Mouse (Mus musculus) mature B cell (primary cell): ENCODE results near the gene Slc16a8.

Experiments used
- in situ Hi-C: fragments of 300-500 bp; cut with MboI; formaldehyde crosslinking; loops from 2 replicates; pipeline ENCODE4 v1.14.3; 2019

Gene Slc16a8

GRCm38 (mm10) chr15:79216191-79216590 is 38.4 kb downstream of the Slc16a8 start:
- in situ Hi-C loops = no loop called here

- in situ Hi-C loops = no loop called here
Measured at GRCm38 (mm10) chr15:79213591-79213990, 41.0 kb downstream of the Slc16a8 start.

- in situ Hi-C loops = no loop called here
Measured at GRCm38 (mm10) chr15:79212750-79213446, 41.7 kb downstream of the Slc16a8 start.

DNA sequence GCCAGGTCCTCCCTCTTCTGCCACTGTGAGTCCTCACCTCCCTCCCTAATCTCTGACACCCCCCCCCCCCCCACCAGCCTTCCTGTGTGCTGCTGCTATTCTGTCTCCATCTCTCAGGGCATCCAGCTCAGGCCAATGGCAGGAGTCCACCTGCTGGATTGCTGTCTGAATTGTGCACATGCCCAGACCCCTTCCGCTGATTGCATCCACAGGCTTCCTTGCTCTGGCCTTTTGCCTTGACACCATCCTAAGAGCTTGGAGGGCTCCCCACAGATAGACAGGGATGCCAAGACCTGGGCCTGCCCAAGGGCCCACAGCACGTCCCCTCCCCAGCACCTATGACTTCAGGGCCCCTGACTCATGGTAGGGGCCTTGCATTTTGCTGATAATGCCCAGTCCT is 44.2 kb downstream of the Slc16a8 start:
- in situ Hi-C loops = no loop called here

- in situ Hi-C loops = no loop called here
Measured at GRCm38 (mm10) chr15:79208758-79209439, 45.7 kb downstream of the Slc16a8 start.

- in situ Hi-C loops = no loop called here
Measured at GRCm38 (mm10) chr15:79208211-79208610, 46.4 kb downstream of the Slc16a8 start.

GRCm38 (mm10) chr15:79202575-79202974 is 52.0 kb downstream of the Slc16a8 start:
- in situ Hi-C loops = no loop called here

GRCm38 (mm10) chr15:79201491-79202150 is 52.9 kb downstream of the Slc16a8 start:
- in situ Hi-C loops = no loop called here
